Mouse (Mus musculus) cortical plate, adult 2 months (tissue): ENCODE measurements around the gene Mcrip1.

Source experiments
- CTCF ChIP-seq: fragments of 200-500 bp; IDR thresholded peaks from 2 replicates; pipeline ENCODE4 v1.5.1; 2011; ENCODE audit warnings: mild to moderate bottlenecking, control low read depth, low read length; ENCODE audit not compliant: insufficient read depth; ENCODE audit errors: extremely low read depth
- POLR2A ChIP-seq: fragments of 200-500 bp; IDR thresholded peaks from 2 replicates; pipeline ENCODE4 v1.6.1; 2011; ENCODE audit warnings: mild to moderate bottlenecking, low read length, control low read depth; ENCODE audit not compliant: insufficient read depth; ENCODE audit errors: extremely low read depth

DNA sequence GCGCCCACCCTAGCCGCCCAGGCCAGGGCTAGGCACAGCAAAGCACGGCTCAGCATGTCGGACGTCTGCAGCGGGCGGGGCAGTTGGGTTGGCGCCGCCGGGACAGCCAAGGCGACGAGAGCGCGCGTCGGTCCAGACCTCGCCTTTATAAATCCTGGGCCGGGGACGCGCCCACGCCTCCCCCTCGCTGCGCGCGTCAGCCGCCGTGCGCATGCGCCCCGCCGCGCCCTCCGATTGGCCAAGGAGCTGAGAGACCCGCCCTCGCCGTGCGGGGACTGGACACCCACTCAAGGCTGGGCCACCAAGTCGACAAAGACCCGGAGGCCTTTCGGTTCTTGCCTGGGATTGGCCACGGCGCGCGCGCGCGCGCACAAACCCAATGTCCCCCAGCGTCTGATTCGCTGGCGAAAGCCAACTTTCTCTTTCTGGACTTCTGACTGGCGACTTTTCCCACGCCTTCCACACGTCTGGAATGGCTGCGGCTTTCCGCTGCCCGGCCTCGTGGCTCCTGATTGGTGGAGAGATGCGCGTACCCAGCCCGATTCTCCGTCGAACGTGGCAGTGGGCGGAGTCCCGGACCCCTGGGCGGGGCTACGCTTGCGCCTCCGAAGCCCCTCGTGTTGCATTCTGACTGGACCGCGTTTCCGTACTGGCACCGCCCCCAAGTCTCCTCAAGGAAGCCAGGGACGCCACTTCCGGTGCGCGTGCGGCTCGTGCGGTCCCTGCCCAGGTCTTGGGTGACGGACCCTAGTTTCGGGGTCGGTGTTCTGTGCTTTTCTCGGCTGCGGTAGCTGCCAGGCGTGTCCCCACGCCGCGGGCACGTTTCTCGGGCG, 23.4 kb upstream of the Mcrip1 start, which contains the start of gene P4hb:
- no peak for TF ChIP-seq CTCF
- TF ChIP-seq POLR2A: peak; percentile 94
